Mouse (Mus musculus): ENCODE results near the gene Cacna1a. TPM values are rescaled to one million over a fixed set of nuclear protein-coding genes. Genes with fewer than 3 reads are reported as not detected.

Gene Cacna1a
- polyA plus RNA-seq, 1 experiment from 2014 or later, result 5.1 TPM

GRCm38 (mm10) chr8:84630145-84630544, 241.9 kb downstream of the Cacna1a start:
- Histone ChIP-seq H3K36me3 (ENCODE audit: control insufficient read depth, insufficient read depth, low read length) (no peaks in the 10 kb centered on the region), H3K27me3 (replicated peaks; ENCODE audit: control insufficient read depth, insufficient read depth, low read length) (no peaks in the 10 kb centered on the region), H3K4me3 (ENCODE audit: low read depth, low read length) (no peak overlapping the region), H3K9ac (ENCODE audit: low read length) (no peak overlapping the region), H3K4me1 (replicated peaks; ENCODE audit: control insufficient read depth, insufficient read depth, low read length) (peaks cover 5% of the 10 kb centered on the region; the same call in 1 of the 2 replicates), H3K4me2 (ENCODE audit: low read length) (no peak overlapping the region), H3K27ac (ENCODE audit: low read depth) (no peak overlapping the region), H3K9me3 (ENCODE audit: control insufficient read depth, low read length) (no peaks in the 10 kb centered on the region)
- ATAC-seq (replicated peaks; ENCODE audit: low FRiP score, low TSS enrichment, low read depth) (no peak), DNase-seq (ENCODE audit: low spot score) (no peak)
- 85% methylated on average over 4 of the region's 4 CpGs for WGBS

GRCm38 (mm10) chr8:84631813-84632212, 243.6 kb downstream of the Cacna1a start:
- WGBS, result 93% methylated on average over 4 of the region's 4 CpGs
- H3K27me3 ChIP-seq (replicated peaks; ENCODE audit: control insufficient read depth, insufficient read depth, low read length), result no peaks in the 10 kb centered on the region
- H3K9ac ChIP-seq (ENCODE audit: low read length), result no peak overlapping the region
- peaks cover 10% of the 10 kb centered on the region for H3K4me1 ChIP-seq (replicated peaks; ENCODE audit: control insufficient read depth, insufficient read depth, low read length)
- ATAC-seq (replicated peaks; ENCODE audit: low FRiP score, low TSS enrichment, low read depth) (no peak), DNase-seq (ENCODE audit: low spot score) (no peak)
- H3K27ac ChIP-seq (ENCODE audit: low read depth), result no peak overlapping the region
- H3K9me3 ChIP-seq (ENCODE audit: control insufficient read depth, low read length), result no peaks in the 10 kb centered on the region
- no peaks in the 10 kb centered on the region for H3K36me3 ChIP-seq (ENCODE audit: control insufficient read depth, insufficient read depth, low read length)
- no peak overlapping the region for H3K4me3 ChIP-seq (ENCODE audit: low read depth, low read length)
- no peak overlapping the region for H3K4me2 ChIP-seq (ENCODE audit: low read length)

- no peaks in the 10 kb centered on the region for H3K36me3 ChIP-seq (ENCODE audit: control insufficient read depth, insufficient read depth, low read length)
- WGBS, result 38% methylated on average over 10 of the region's 10 CpGs
- no peak overlapping the region for H3K27ac ChIP-seq (ENCODE audit: low read depth)
- no peak overlapping the region for H3K4me3 ChIP-seq (ENCODE audit: low read depth, low read length)
- H3K9ac ChIP-seq (ENCODE audit: low read length), result no peak overlapping the region
- ATAC-seq (replicated peaks; ENCODE audit: low FRiP score, low TSS enrichment, low read depth) (no peak), DNase-seq (ENCODE audit: low spot score) (no peak)
- no peak overlapping the region for H3K4me2 ChIP-seq (ENCODE audit: low read length)
- H3K9me3 ChIP-seq (ENCODE audit: control insufficient read depth, low read length), result no peaks in the 10 kb centered on the region
- H3K27me3 ChIP-seq (replicated peaks; ENCODE audit: control insufficient read depth, insufficient read depth, low read length), result no peaks in the 10 kb centered on the region
- peaks cover 16% of the 10 kb centered on the region for H3K4me1 ChIP-seq (replicated peaks; ENCODE audit: control insufficient read depth, insufficient read depth, low read length)
Measured at GRCm38 (mm10) chr8:84633841-84634584, 245.8 kb downstream of the Cacna1a start.

GRCm38 (mm10) chr8:84634849-84635304, 246.6 kb downstream of the Cacna1a start:
- no peak for ATAC-seq (replicated peaks; ENCODE audit: low FRiP score, low TSS enrichment, low read depth)
- Histone ChIP-seq H3K27ac (ENCODE audit: low read depth) (no peak overlapping the region), H3K36me3 (ENCODE audit: control insufficient read depth, insufficient read depth, low read length) (no peaks in the 10 kb centered on the region), H3K9me3 (ENCODE audit: control insufficient read depth, low read length) (no peaks in the 10 kb centered on the region), H3K4me3 (ENCODE audit: low read depth, low read length) (no peak overlapping the region), H3K4me2 (ENCODE audit: low read length) (no peak overlapping the region), H3K4me1 (replicated peaks; ENCODE audit: control insufficient read depth, insufficient read depth, low read length) (peaks cover 16% of the 10 kb centered on the region), H3K9ac (ENCODE audit: low read length) (no peak overlapping the region), H3K27me3 (replicated peaks; ENCODE audit: control insufficient read depth, insufficient read depth, low read length) (no peaks in the 10 kb centered on the region)
- 51% methylated on average over 9 of the region's 9 CpGs for WGBS
- DNase-seq (ENCODE audit: low spot score), result no peak

GRCm38 (mm10) chr8:84635397-84636050, 247.3 kb downstream of the Cacna1a start:
- no peaks in the 10 kb centered on the region for H3K9me3 ChIP-seq (ENCODE audit: control insufficient read depth, low read length)
- H3K27ac ChIP-seq (ENCODE audit: low read depth), result no peak overlapping the region
- no peaks in the 10 kb centered on the region for H3K36me3 ChIP-seq (ENCODE audit: control insufficient read depth, insufficient read depth, low read length)
- H3K9ac ChIP-seq (ENCODE audit: low read length), result no peak overlapping the region
- no peak overlapping the region for H3K4me3 ChIP-seq (ENCODE audit: low read depth, low read length)
- WGBS, result 60% methylated on average over 14 of the region's 14 CpGs
- ATAC-seq (replicated peaks; ENCODE audit: low FRiP score, low TSS enrichment, low read depth) (no peak), DNase-seq (ENCODE audit: low spot score) (no peak)
- peaks cover 16% of the 10 kb centered on the region for H3K4me1 ChIP-seq (replicated peaks; ENCODE audit: control insufficient read depth, insufficient read depth, low read length)
- no peak overlapping the region for H3K4me2 ChIP-seq (ENCODE audit: low read length)
- no peaks in the 10 kb centered on the region for H3K27me3 ChIP-seq (replicated peaks; ENCODE audit: control insufficient read depth, insufficient read depth, low read length)

GRCm38 (mm10) chr8:84636051-84636691, 247.9 kb downstream of the Cacna1a start:
- no peak for ATAC-seq (replicated peaks; ENCODE audit: low FRiP score, low TSS enrichment, low read depth)
- Histone ChIP-seq H3K27me3 (replicated peaks; ENCODE audit: control insufficient read depth, insufficient read depth, low read length) (no peaks in the 10 kb centered on the region), H3K27ac (ENCODE audit: low read depth) (no peak overlapping the region), H3K4me1 (replicated peaks; ENCODE audit: control insufficient read depth, insufficient read depth, low read length) (peaks cover 16% of the 10 kb centered on the region), H3K9me3 (ENCODE audit: control insufficient read depth, low read length) (no peaks in the 10 kb centered on the region), H3K4me2 (ENCODE audit: low read length) (no peak overlapping the region), H3K9ac (ENCODE audit: low read length) (no peak overlapping the region), H3K36me3 (ENCODE audit: control insufficient read depth, insufficient read depth, low read length) (no peaks in the 10 kb centered on the region), H3K4me3 (ENCODE audit: low read depth, low read length) (no peak overlapping the region)
- 82% methylated on average over 17 of the region's 17 CpGs for WGBS
- DNase-seq (ENCODE audit: low spot score), result no peak

GRCm38 (mm10) chr8:84637946-84638554, 249.8 kb downstream of the Cacna1a start:
- peak overlapping the region; percentile 92 for H3K27ac ChIP-seq (ENCODE audit: low read depth)
- H3K36me3 ChIP-seq (ENCODE audit: control insufficient read depth, insufficient read depth, low read length), result no peaks in the 10 kb centered on the region
- 38% methylated on average over 8 of the region's 8 CpGs for WGBS
- H3K9ac ChIP-seq (ENCODE audit: low read length), result peak overlapping the region; percentile 69
- H3K4me2 ChIP-seq (ENCODE audit: low read length), result peak overlapping the region; percentile 81
- H3K9me3 ChIP-seq (ENCODE audit: control insufficient read depth, low read length), result no peaks in the 10 kb centered on the region
- no peak for ATAC-seq (replicated peaks; ENCODE audit: low FRiP score, low TSS enrichment, low read depth)
- H3K4me3 ChIP-seq (ENCODE audit: low read depth, low read length), result peak overlapping the region; percentile 55
- no peaks in the 10 kb centered on the region for H3K27me3 ChIP-seq (replicated peaks; ENCODE audit: control insufficient read depth, insufficient read depth, low read length)
- peaks cover 16% of the 10 kb centered on the region for H3K4me1 ChIP-seq (replicated peaks; ENCODE audit: control insufficient read depth, insufficient read depth, low read length)
- no peak for DNase-seq (ENCODE audit: low spot score)

GRCm38 (mm10) chr8:84638555-84639161, 250.4 kb downstream of the Cacna1a start:
- H3K27me3 ChIP-seq (replicated peaks; ENCODE audit: control insufficient read depth, insufficient read depth, low read length), result no peaks in the 10 kb centered on the region
- peak overlapping the region; percentile 55 for H3K4me3 ChIP-seq (ENCODE audit: low read depth, low read length)
- peak overlapping the region; percentile 81 for H3K4me2 ChIP-seq (ENCODE audit: low read length)
- H3K9ac ChIP-seq (ENCODE audit: low read length), result peak overlapping the region; percentile 69
- no peaks in the 10 kb centered on the region for H3K9me3 ChIP-seq (ENCODE audit: control insufficient read depth, low read length)
- H3K27ac ChIP-seq (ENCODE audit: low read depth), result peak overlapping the region; percentile 92
- WGBS, result 1% methylated on average over 47 of the region's 52 CpGs
- peak; percentile 54 for ATAC-seq (replicated peaks; ENCODE audit: low FRiP score, low TSS enrichment, low read depth)
- H3K36me3 ChIP-seq (ENCODE audit: control insufficient read depth, insufficient read depth, low read length), result no peaks in the 10 kb centered on the region
- peaks cover 16% of the 10 kb centered on the region for H3K4me1 ChIP-seq (replicated peaks; ENCODE audit: control insufficient read depth, insufficient read depth, low read length)
- no peak for DNase-seq (ENCODE audit: low spot score)
